ENCODE assay signal across 12 mouse cellular contexts in the genomic region with DNA sequence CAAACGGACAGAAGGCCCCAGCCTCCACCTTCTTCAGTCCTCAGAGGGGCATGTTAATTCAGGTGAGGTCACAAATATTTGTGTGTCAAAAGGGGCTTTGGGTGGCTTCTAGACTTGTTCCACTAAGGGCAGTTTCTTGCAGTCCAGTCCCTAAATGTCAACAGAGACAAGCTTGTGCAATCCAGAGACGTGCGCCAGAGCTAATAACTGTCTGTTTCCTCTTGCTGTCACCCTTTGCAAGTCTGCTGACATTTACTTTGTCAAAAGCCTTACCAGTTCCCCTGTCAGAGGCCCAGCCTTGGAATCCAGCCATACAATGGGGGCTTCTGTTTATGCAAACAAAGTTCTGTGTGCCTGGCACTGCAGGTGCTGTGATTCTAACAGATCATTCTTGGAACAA.
DNase-seq lines count a peak whose midpoint lies in the region; ATAC-seq lines count a peak whose summit lies in the region.
"Had no signal": no experiment of that assay in that cellular context is flagged by ENCODE, and none has a peak within 500 bp of the region (broad histone marks: within the 10 kb centered on the region; RNA-seq: fewer than 3 reads in every experiment).

No protein-coding gene starts in this region.

- no peak overlapping the region for H3K27ac ChIP-seq in forebrain, embryonic 14.5 days (ENCODE audit: low read depth, low read length)
- no peak overlapping the region for H3K27ac ChIP-seq in forebrain, embryonic 13.5 days
- no peak overlapping the region; the same call in 1 of the 2 replicates for H3K27ac ChIP-seq in liver, embryonic 13.5 days
- no peak overlapping the region for H3K27ac ChIP-seq in midbrain, embryonic 15.5 days
- H3K27ac ChIP-seq: heart, adult 2 months had no signal

- H3K9ac ChIP-seq in forebrain, embryonic 14.5 days (ENCODE audit: low read length), result no peak overlapping the region
- H3K9ac ChIP-seq in forebrain, embryonic 13.5 days, result no peak overlapping the region
- H3K9ac ChIP-seq in liver, embryonic 13.5 days, result no peak overlapping the region
- no peak overlapping the region for H3K9ac ChIP-seq in midbrain, embryonic 15.5 days

- H3K36me3 ChIP-seq in forebrain, embryonic 14.5 days (ENCODE audit: control insufficient read depth, insufficient read depth, low read length), result no peaks in the 10 kb centered on the region
- H3K36me3 ChIP-seq in forebrain, embryonic 13.5 days (ENCODE audit: poor library complexity, severe bottlenecking), result no peaks in the 10 kb centered on the region
- H3K36me3 ChIP-seq in liver, embryonic 13.5 days, result no peaks in the 10 kb centered on the region
- H3K36me3 ChIP-seq in midbrain, embryonic 15.5 days (replicated peaks), result no peaks in the 10 kb centered on the region

- H3K4me2 ChIP-seq in forebrain, embryonic 14.5 days (ENCODE audit: low read length), result no peak overlapping the region
- no peak overlapping the region for H3K4me2 ChIP-seq in forebrain, embryonic 13.5 days
- no peak overlapping the region for H3K4me2 ChIP-seq in liver, embryonic 13.5 days
- no peak overlapping the region for H3K4me2 ChIP-seq in midbrain, embryonic 15.5 days

- H3K4me3 ChIP-seq in forebrain, embryonic 14.5 days (ENCODE audit: low read depth, low read length), result no peak overlapping the region
- no peak overlapping the region for H3K4me3 ChIP-seq in forebrain, embryonic 13.5 days
- no peak overlapping the region for H3K4me3 ChIP-seq in liver, embryonic 13.5 days (replicated peaks)
- H3K4me3 ChIP-seq in midbrain, embryonic 15.5 days, result no peak overlapping the region
- H3K4me3 ChIP-seq: heart, adult 2 months had no signal

- H3K27me3 ChIP-seq in forebrain, embryonic 14.5 days (replicated peaks; ENCODE audit: control insufficient read depth, insufficient read depth, low read length), result no peaks in the 10 kb centered on the region
- H3K27me3 ChIP-seq in forebrain, embryonic 13.5 days, result no peaks in the 10 kb centered on the region
- H3K27me3 ChIP-seq in liver, embryonic 13.5 days, result no peaks in the 10 kb centered on the region
- H3K27me3 ChIP-seq in midbrain, embryonic 15.5 days (replicated peaks), result no peaks in the 10 kb centered on the region

- H3K9me3 ChIP-seq in forebrain, embryonic 14.5 days (replicated peaks; ENCODE audit: control insufficient read depth, low read length), result no peaks in the 10 kb centered on the region
- no peaks in the 10 kb centered on the region for H3K9me3 ChIP-seq in forebrain, embryonic 13.5 days (replicated peaks)
- H3K9me3 ChIP-seq in liver, embryonic 13.5 days (replicated peaks), result no peaks in the 10 kb centered on the region
- no peaks in the 10 kb centered on the region for H3K9me3 ChIP-seq in midbrain, embryonic 15.5 days

- peak; percentile 36 for DNase-seq in forebrain, embryonic 14.5 days (ENCODE audit: low spot score)
- peak; percentile 33 for DNase-seq in layer of hippocampus, adult 9-11 months
- DNase-seq in layer of hippocampus, postnatal 25 days (ENCODE audit: extremely low spot score in 1 of 2, low spot score in 1 of 2), result no peak
- peak; percentile 1 for DNase-seq in liver, embryonic 13.5 days
- DNase-seq in skeletal muscle tissue, adult 2 months (ENCODE audit: low read depth, low spot score), result peak; percentile 10
- no peak for DNase-seq in frontal cortex, postnatal 25 days (ENCODE audit: low spot score in 2 of 2)
- DNase-seq: B cell, adult 2 months; cerebellum, adult 11-12 months; right cerebral cortex, postnatal 25 days had no signal

- ATAC-seq in forebrain, embryonic 14.5 days, result no peak
- ATAC-seq in forebrain, embryonic 13.5 days, result no peak
- peak; percentile 61 for ATAC-seq in liver, embryonic 13.5 days (ENCODE audit: low read depth)
- ATAC-seq in midbrain, embryonic 15.5 days (replicated peaks), result no peak

- 48% methylated on average over 3 of the region's 3 CpGs for WGBS in forebrain, embryonic 14.5 days
- 66% methylated on average over 3 of the region's 3 CpGs for WGBS in forebrain, embryonic 13.5 days
- 27% methylated on average over 3 of the region's 3 CpGs for WGBS in liver, embryonic 13.5 days (ENCODE audit: insufficient replicate concordance)
- WGBS in midbrain, embryonic 15.5 days, result 58% methylated on average over 3 of the region's 3 CpGs

- no peaks in the 10 kb centered on the region for H3K4me1 ChIP-seq in forebrain, embryonic 14.5 days (ENCODE audit: control insufficient read depth, insufficient read depth, low read length)
- H3K4me1 ChIP-seq in forebrain, embryonic 13.5 days, result peaks cover 2% of the 10 kb centered on the region; the same call in 1 of the 2 replicates
- H3K4me1 ChIP-seq in liver, embryonic 13.5 days (replicated peaks), result peaks cover 6% of the 10 kb centered on the region; the same call in 1 of the 2 replicates
- 0 out of 2 replicates have a peak, but pooled peaks cover 2% of the 10 kb centered on the region for H3K4me1 ChIP-seq in midbrain, embryonic 15.5 days

Comparison
In these comparisons a context has a peak if more than half of its experiments do, and no peak if none do; other contexts are left out.
1. DNase-seq: peak in forebrain, embryonic 14.5 days (single experiment), layer of hippocampus, adult 9-11 months (single experiment), liver, embryonic 13.5 days (single experiment) and skeletal muscle tissue, adult 2 months (single experiment); none in layer of hippocampus, postnatal 25 days (0 of 2) and frontal cortex, postnatal 25 days (0 of 2).